Mouse (Mus musculus) lung, embryonic 14.5 days (tissue): ENCODE data around the gene Elmo1. TPM values are rescaled to one million over a fixed set of nuclear protein-coding genes. Genes with fewer than 3 reads are reported as not detected.

Source experiments
- ATAC-seq: fragments of 200-750 bp; cut with Nextera tagmentation; 2 replicates; pipeline ENCODE4 v1.8.0; 2017; ENCODE audit warnings: mild to moderate bottlenecking, moderate TSS enrichment, moderate library complexity; ENCODE audit not compliant: insufficient read depth
- DNase-seq: peaks from one replicate; pipeline ENCODE4 v3.0.0-alpha.2; 2015
- H3K27ac ChIP-seq: fragments of 300-500 bp; sonication (generic); 2 replicates; pipeline ENCODE4 v1.5.1; 2014; ENCODE audit warnings: low read depth, mild to moderate bottlenecking, moderate library complexity
- H3K27me3 ChIP-seq: fragments of 300-500 bp; sonication (generic); 2 replicates; pipeline ENCODE4 v1.6.1; 2014; ENCODE audit warnings: low read length, control low read depth; ENCODE audit not compliant: insufficient read depth
- H3K36me3 ChIP-seq: fragments of 300-500 bp; sonication (generic); 2 replicates; pipeline ENCODE4 v1.6.1; 2014; ENCODE audit warnings: control low read depth; ENCODE audit not compliant: insufficient read depth
- H3K4me1 ChIP-seq: fragments of 300-500 bp; sonication (generic); 2 replicates; pipeline ENCODE4 v1.6.1; 2014; ENCODE audit warnings: antibody characterized with exemption, control low read depth; ENCODE audit not compliant: insufficient read depth
- H3K4me2 ChIP-seq: fragments of 300-500 bp; sonication (generic); 2 replicates; pipeline ENCODE4 v1.6.1; 2014; ENCODE audit warnings: mild to moderate bottlenecking
- H3K4me3 ChIP-seq: fragments of 300-500 bp; sonication (generic); 2 replicates; pipeline ENCODE4 v1.5.1; 2014; ENCODE audit warnings: low read depth, low read length
- H3K9ac ChIP-seq: fragments of 300-500 bp; sonication (generic); 2 replicates; pipeline ENCODE4 v1.6.1; 2014
- H3K9me3 ChIP-seq: fragments of 300-500 bp; sonication (generic); 2 replicates; pipeline ENCODE4 v1.6.1; 2016; ENCODE audit warnings: low read depth, low read length, control low read depth
- CTCF ChIP-seq: IDR thresholded peaks from 2 replicates; pipeline ENCODE4 v1.5.1; 2016; ENCODE audit warnings: antibody characterized with exemption, low read depth
- WGBS: fragments of 180-500 bp; shearing (Covaris S2); extraction: QIAGEN DNeasy Blood & Tissue Kit; methylation state at CpG from one replicate; pipeline ENCODE4 v1.1.7; 2014; 5-methylcytosine and 5-hydroxymethylcytosine counted together
- polyA plus RNA-seq: library from polyadenylated mRNA; unstranded; fragments of >200 nt; fragmentation: Nextera tagmentation; extraction: Ambion mirVana; gene quantifications from 2 replicates; pipeline ENCODE4 v1.2.1, GENCODE M21; 2014

Gene Elmo1
- polyA plus RNA-seq, 1 experiment from 2014 or later = 37.8 TPM

GRCm38 (mm10) chr13:20093307-20094045 is 3.1 kb downstream of the Elmo1 start:
- Histone ChIP-seq H3K27me3 (no peaks in the 10 kb centered on the region), H3K9ac (no peak overlapping the region), H3K4me3 (no peak overlapping the region), H3K36me3 (no peaks in the 10 kb centered on the region), H3K4me2 (peak overlapping the region; percentile 48), H3K9me3 (no peaks in the 10 kb centered on the region), H3K4me1 (peaks cover 22% of the 10 kb centered on the region), H3K27ac (0 out of 2 replicates have a peak overlapping the region, but pooled peaks have one; percentile 25)
- DNase-seq = peak; percentile 65
- ATAC-seq = peak; percentile 18; the same call in 1 of the 2 replicates
- 38% methylated on average over 19 of the region's 19 CpGs for WGBS
- peak; percentile 62 for TF ChIP-seq CTCF

- no peaks in the 10 kb centered on the region for H3K9me3 ChIP-seq
- no peak for DNase-seq
- TF ChIP-seq CTCF = no peak
- H3K9ac ChIP-seq = no peak overlapping the region
- no peak overlapping the region for H3K27ac ChIP-seq
- H3K36me3 ChIP-seq = no peaks in the 10 kb centered on the region
- no peaks in the 10 kb centered on the region for H3K27me3 ChIP-seq
- no peak for ATAC-seq
- H3K4me3 ChIP-seq = no peak overlapping the region
- H3K4me2 ChIP-seq = no peak overlapping the region
- H3K4me1 ChIP-seq = peaks cover 37% of the 10 kb centered on the region
- 78% methylated on average over 4 of the region's 4 CpGs for WGBS
Observed at GRCm38 (mm10) chr13:20094916-20095700, 4.7 kb downstream of the Elmo1 start.

- H3K4me1 ChIP-seq = peaks cover 40% of the 10 kb centered on the region
- H3K9me3 ChIP-seq = no peaks in the 10 kb centered on the region
- no peaks in the 10 kb centered on the region for H3K36me3 ChIP-seq
- no peak overlapping the region for H3K4me2 ChIP-seq
- no peaks in the 10 kb centered on the region for H3K27me3 ChIP-seq
- H3K27ac ChIP-seq = no peak overlapping the region
- DNase-seq (no peak), ATAC-seq (no peak)
- H3K4me3 ChIP-seq = no peak overlapping the region
- H3K9ac ChIP-seq = no peak overlapping the region
- WGBS = 68% methylated on average over 5 of the region's 5 CpGs
- TF ChIP-seq CTCF = no peak
Observed at GRCm38 (mm10) chr13:20097006-20097617, 6.7 kb downstream of the Elmo1 start.

GRCm38 (mm10) chr13:20097934-20098593 is 7.7 kb downstream of the Elmo1 start:
- Histone ChIP-seq H3K4me1 (peaks cover 39% of the 10 kb centered on the region), H3K4me2 (no peak overlapping the region), H3K4me3 (no peak overlapping the region), H3K27ac (peak overlapping the region; percentile 10; the same call in 1 of the 2 replicates), H3K9me3 (no peaks in the 10 kb centered on the region), H3K9ac (no peak overlapping the region), H3K27me3 (no peaks in the 10 kb centered on the region), H3K36me3 (no peaks in the 10 kb centered on the region)
- WGBS = 48% methylated on average over 5 of the region's 5 CpGs
- ATAC-seq (no peak), DNase-seq (no peak)
- no peak for TF ChIP-seq CTCF

GRCm38 (mm10) chr13:20098594-20098965 is 8.2 kb downstream of the Elmo1 start:
- peaks cover 34% of the 10 kb centered on the region for H3K4me1 ChIP-seq
- TF ChIP-seq CTCF = no peak
- H3K4me3 ChIP-seq = no peak overlapping the region
- H3K36me3 ChIP-seq = no peaks in the 10 kb centered on the region
- ATAC-seq (no peak), DNase-seq (no peak)
- no peaks in the 10 kb centered on the region for H3K9me3 ChIP-seq
- H3K27ac ChIP-seq = peak overlapping the region; percentile 70
- H3K27me3 ChIP-seq = no peaks in the 10 kb centered on the region
- WGBS = 57% methylated on average over 3 of the region's 3 CpGs
- no peak overlapping the region for H3K4me2 ChIP-seq
- H3K9ac ChIP-seq = no peak overlapping the region

GRCm38 (mm10) chr13:20099546-20099945 is 9.2 kb downstream of the Elmo1 start:
- Histone ChIP-seq H3K27ac (peak overlapping the region; percentile 49; the same call in 1 of the 2 replicates), H3K4me3 (no peak overlapping the region), H3K9ac (no peak overlapping the region), H3K36me3 (no peaks in the 10 kb centered on the region), H3K4me2 (no peak overlapping the region), H3K27me3 (no peaks in the 10 kb centered on the region), H3K9me3 (no peaks in the 10 kb centered on the region), H3K4me1 (peaks cover 30% of the 10 kb centered on the region)
- WGBS = 13% methylated on average over 4 of the region's 4 CpGs
- ATAC-seq (peak; percentile 56), DNase-seq (peak; percentile 78)
- TF ChIP-seq CTCF = no peak
